Mouse (Mus musculus) bone marrow, adult 2 months (tissue): ENCODE data around the gene Gtf3a.

Source experiments
- CTCF ChIP-seq: fragments of 200-500 bp; IDR thresholded peaks from 2 replicates; pipeline ENCODE4 v1.5.1; 2011; ENCODE audit warnings: low read length, control low read depth; ENCODE audit not compliant: control insufficient read depth, insufficient read depth
- POLR2A ChIP-seq: fragments of 200-500 bp; IDR thresholded peaks from 2 replicates; pipeline ENCODE4 v1.6.1; 2011; ENCODE audit warnings: low read depth, mild to moderate bottlenecking, control low read depth, low read length, borderline replicate concordance; ENCODE audit not compliant: control insufficient read depth

DNA sequence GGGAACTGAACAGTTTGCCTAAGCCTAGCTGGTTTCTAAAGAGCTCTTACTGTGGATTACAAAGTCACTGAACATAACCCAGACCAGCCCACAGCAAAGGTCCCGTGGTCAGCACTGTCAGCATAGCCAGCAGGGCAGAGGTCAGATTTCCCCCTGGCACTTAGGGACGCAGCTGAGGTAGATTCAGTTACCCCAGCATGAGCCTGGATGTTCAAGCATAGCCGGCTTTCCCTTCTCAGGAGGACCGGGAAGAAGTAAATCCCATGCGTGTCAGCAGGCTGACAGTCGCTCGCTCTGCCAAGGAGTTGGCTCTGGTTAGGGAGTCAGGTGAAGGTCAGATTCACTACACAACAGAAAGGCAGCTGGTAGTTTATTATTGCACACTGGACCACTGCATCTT is 6.1 kb downstream of the Gtf3a start:
- TF ChIP-seq CTCF (no peak), POLR2A (no peak)
